Mouse (Mus musculus) gastrocnemius, adult 18-20 months (tissue): Measurements from ENCODE around the gene Borcs7. TPM values are rescaled to one million over a fixed set of nuclear protein-coding genes. Genes with fewer than 3 reads are reported as not detected.

Experiments
- DNase-seq: peaks from one replicate; pipeline ENCODE4 v3.0.0; 2021; ENCODE audit warnings: low spot score
- total RNA-seq, 2 experiments: library from RNA; stranded (reverse); gene quantifications; 2 replicates each; pipeline ENCODE4 v1.2.3; 2021

Borcs7 gene
- total RNA-seq, 2 experiments from 2014 or later = 12.3 to 12.6 TPM

- DNase-seq = no peak
These were observed 27.5 kb upstream of the Borcs7 start for GRCm38 (mm10) chr19:46662214-46662613.

- DNase-seq = no peak
These were observed 26.9 kb upstream of the Borcs7 start for GRCm38 (mm10) chr19:46662784-46663183.

DNA sequence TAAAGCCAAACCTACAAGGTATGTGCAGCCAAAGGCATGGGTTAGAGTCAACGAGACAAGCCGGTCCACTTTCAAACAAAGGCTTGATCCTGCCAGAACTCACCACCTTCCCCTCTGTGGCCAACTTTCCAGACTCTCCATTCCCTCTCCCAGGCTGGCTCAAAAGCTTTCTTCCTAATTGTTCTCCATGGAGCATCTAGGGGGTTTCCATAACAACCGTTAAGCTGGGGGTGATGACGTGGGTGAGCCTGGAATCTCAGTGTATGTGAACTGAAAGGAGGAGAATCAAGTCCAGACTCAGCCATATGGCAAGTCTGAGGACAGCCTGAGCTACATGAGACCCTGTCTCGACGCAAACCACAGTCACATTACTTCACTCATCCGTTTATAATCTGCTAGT is 24.2 kb upstream of the Borcs7 start:
- no peak for DNase-seq

- no peak for DNase-seq
These were observed 22.4 kb upstream of the Borcs7 start for GRCm38 (mm10) chr19:46667300-46667699.

GRCm38 (mm10) chr19:46668263-46668662 is 21.4 kb upstream of the Borcs7 start:
- no peak for DNase-seq

GRCm38 (mm10) chr19:46669802-46670201 is 19.9 kb upstream of the Borcs7 start:
- no peak for DNase-seq

DNA sequence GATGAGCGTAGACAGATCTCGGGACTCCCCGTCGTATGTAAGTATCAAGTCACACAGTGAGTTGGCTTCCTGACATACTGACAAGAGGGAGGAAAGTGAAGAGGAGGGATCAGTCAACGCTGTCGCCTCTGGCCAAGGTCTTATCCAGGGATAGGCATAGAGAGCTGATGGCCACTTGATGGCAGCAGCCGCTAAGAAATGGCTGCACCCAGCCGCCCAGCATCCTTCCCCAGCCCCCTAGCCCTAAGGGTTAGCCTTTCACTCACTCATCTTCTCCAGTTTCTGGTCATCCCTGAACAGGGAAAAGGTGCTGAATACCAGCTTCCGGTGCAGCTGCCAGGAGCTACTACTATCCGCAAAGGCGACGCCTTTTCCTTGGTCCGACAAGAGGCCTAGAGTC is 19.0 kb upstream of the Borcs7 start:
- peak; percentile 52 for DNase-seq

GRCm38 (mm10) chr19:46672766-46673418 is 16.8 kb upstream of the Borcs7 start, which contains the start of gene Cyp17a1:
TSS of gene Cyp17a1 (minus strand) at chr19:46673172.
- DNase-seq = no peak

- no peak for DNase-seq
These were observed 14.1 kb upstream of the Borcs7 start for GRCm38 (mm10) chr19:46675641-46676040.

DNA sequence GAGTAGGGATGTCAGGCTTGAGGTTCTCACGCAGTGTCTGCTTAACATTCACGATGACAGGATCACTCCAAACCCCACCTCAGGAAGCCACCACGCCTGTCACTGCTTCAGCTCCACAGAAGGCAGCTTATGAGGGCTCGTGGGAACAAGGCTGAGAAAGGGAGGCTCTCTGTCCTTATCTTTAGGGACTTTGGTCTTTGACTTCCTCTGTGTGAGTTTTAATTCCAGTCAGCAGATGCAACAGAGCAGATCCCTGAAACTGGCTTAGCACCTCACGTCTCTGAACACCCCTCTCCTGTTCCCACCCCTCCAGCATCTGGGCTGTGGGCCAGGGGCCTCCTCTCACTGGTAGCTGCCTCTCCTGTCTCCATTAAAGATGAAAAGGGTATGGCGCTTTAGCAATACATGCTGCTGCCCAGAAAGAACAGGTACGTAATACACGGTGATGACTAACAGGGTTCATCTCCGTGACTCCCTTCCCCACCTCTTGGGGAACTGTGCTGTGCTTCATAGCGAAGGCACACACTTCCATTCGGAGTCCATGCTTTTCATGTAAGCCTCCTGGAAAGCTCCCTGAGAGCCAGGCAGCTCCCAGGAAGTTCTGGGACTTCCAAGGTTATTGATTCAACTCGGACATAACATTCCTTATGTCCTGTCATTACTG is 9.9 kb upstream of the Borcs7 start:
- DNase-seq = no peak

DNA sequence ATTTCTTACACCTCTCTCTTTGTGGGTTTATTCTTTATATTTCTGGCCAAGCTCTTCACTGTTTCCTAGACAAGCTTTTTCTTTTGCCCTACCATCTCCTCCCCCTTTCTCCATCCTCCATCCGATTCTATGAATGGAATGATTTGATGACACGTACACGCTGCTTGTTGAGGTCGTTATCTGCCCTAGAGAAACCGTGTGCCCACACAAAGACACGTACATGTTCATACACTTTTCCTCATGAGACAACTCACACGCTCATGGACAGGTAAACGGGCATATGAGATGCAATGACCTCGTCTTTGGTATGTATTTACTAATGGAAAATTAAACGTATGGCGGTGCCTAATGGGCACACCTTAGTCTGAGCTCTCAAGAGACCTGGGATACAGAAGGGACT is 681 bp downstream of the Borcs7 start:
- no peak for DNase-seq

DNA sequence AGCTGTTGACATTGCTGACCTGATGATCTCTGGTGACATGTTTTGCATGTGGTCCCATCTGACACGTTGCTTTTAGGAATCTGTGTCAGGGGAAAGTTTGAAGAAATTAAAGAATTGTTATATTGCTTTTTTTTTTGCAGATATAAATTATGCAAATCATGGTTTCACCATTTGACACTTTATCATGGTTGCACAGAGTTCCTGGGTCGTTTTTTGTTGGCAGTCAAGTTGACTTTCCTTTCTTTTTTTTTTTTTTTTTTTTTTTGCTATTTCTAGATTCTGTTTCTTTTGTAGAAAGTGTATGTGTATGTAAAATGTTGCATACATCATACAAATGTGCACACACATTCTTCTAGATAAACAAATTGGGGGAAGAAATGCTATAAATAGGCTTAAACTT is 1.4 kb downstream of the Borcs7 start:
- no peak for DNase-seq

DNA sequence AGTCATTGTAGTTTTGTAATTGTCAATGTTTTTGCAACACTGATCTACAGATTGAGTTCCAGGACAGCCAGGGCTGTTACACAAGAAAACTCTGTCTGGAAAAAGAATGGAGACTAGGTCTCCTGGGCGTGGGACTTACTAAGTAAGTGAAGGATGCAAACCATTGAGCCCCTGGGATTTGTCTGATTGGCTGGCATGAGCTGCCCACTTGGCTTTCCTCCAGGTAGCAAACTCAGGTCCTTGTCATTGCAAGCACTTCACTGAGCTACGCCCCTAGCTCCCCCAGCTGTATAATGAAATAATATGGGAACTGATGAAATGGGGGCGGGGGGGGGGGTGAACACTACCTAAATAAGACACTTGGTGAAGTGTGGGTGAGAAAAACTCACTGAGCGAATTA is 3.4 kb downstream of the Borcs7 start:
- DNase-seq = no peak

DNA sequence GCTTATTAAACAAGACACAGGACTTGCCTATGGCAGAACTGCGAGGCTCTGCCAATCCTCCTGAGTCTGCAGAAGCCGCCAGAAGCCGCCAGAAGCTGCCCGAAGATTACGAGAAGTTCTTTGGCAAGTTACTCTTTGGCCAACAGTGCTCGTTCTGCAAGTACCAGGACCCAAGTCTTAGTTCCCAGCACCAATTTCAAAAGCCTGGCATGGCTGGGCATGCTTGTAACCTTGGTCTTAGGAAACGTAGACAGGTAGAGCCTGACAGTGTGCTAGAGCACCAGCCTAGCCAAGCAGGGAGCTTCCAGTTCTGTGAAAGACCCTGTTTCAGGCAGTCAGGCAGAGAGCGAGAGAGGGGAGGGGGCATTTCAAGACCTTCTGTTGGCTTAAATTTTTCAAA is 6.8 kb downstream of the Borcs7 start:
- no peak for DNase-seq

- no peak for DNase-seq
These were observed 7.2 kb downstream of the Borcs7 start for GRCm38 (mm10) chr19:46696943-46697342.

GRCm38 (mm10) chr19:46697840-46698517 is 8.3 kb downstream of the Borcs7 start:
- DNase-seq = no peak

DNA sequence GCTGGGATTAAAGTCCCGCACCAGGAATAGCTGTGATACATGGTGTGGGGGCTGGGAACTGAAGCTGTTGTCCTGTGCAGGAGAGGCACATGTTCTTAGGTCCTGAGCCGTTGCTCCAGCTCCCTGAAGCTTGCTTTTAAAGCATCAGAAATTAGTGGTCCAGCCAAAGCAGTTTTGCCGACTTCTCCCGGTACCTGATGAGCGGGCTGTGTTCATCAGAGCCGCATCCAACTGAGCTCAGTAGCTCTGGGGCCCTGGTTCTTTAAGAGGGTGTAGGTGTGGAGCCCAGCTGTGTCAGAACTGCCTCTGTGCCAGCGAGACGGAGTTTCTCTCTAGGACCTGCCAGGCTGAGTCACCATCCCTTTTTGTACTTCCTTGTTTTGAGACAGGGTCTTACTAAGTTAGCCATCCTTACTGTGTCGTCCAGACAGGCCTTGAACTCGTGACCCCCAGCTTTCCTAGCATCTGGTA is 9.3 kb downstream of the Borcs7 start:
- no peak for DNase-seq

DNA sequence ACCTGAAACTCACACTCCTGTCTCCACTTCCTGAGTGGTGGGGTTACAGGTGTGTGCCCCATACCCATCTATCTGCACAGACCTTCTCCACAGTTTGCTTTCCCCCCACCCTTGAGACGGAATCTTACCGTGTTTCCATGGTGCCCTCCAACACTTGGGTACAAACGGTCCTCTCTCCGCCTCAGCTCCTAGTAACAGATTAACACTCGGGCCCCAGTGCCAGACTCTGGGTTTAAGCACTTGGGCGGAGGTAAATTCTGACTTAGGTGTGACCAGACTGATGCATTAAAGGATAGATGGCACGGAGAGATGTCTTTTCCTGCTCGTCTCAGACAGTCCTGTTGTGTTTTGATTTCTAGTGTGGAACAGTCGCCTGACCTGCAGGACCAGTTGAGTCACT is 11.4 kb downstream of the Borcs7 start:
- no peak for DNase-seq

DNA sequence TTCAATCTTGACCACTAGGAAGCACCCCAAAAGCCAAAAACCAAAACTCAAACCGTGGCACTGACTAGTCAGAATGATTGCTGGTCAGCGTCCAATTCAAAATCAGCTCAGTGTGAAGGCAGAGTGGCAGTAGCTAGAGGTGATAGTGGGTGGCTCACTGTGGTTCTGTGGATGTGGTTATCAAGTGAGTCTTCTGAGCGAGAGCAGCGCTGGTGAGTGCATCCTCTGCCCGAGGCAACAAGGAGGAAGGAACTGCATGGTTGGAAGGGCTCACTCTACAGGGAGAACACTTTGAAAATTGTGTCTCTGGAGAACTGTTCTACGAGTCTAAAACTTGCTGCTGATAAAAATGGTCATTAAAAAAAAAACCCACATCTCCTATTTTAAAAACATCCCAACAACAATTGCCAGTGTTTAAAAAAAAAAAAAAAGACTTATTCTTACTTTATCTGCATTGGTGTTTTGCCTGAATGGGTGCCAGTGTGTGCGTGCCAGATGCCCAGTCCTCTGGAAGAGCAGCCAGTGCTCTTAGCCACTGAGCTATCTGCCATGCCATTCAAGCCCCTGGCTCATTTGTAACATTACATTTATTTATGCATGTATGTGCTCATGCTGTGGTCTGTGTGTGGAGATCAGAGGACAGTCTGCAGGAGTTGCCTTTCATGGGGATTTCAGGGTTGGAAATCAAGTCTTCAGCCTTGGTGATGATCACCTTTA is 16.2 kb downstream of the Borcs7 start:
- DNase-seq = no peak

GRCm38 (mm10) chr19:46706540-46707295 is 17.0 kb downstream of the Borcs7 start:
- no peak for DNase-seq
